Mouse (Mus musculus) G1E (cell line): ENCODE results near the gene Nav1.

Source experiments
- CTCF ChIP-seq: IDR thresholded peaks from 2 replicates; pipeline ENCODE4 v1.5.1; 2012; ENCODE audit warnings: low read depth, low read length, inconsistent platforms, mixed read lengths
- GATA2 ChIP-seq: IDR thresholded peaks from 2 replicates; pipeline ENCODE4 v1.6.1; 2012; ENCODE audit warnings: low read depth, low read length, inconsistent platforms, borderline replicate concordance

DNA sequence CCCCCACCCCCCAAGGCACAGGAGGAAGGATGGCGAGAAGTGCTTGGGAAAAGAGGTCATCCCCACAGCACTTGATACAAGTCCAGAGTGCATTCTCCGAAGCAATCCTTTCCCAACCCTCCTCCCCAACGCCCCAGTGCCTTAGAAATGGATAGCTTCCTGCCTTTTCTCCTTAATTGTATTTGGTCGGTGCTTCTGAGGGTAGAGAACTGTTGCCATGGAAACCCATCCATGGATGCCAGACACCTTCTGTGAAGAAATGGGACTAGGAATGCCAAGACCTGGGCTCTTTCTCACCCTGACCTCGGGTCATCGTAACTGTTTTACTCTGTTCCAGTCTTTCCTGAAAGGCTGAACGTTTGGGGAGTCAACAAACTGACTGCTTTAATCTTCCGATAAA is 26.1 kb downstream of the Nav1 start:
- TF ChIP-seq CTCF (no peak), GATA2 (no peak)
